ENCODE assay signal across 9 mouse cellular contexts in the genomic region with DNA sequence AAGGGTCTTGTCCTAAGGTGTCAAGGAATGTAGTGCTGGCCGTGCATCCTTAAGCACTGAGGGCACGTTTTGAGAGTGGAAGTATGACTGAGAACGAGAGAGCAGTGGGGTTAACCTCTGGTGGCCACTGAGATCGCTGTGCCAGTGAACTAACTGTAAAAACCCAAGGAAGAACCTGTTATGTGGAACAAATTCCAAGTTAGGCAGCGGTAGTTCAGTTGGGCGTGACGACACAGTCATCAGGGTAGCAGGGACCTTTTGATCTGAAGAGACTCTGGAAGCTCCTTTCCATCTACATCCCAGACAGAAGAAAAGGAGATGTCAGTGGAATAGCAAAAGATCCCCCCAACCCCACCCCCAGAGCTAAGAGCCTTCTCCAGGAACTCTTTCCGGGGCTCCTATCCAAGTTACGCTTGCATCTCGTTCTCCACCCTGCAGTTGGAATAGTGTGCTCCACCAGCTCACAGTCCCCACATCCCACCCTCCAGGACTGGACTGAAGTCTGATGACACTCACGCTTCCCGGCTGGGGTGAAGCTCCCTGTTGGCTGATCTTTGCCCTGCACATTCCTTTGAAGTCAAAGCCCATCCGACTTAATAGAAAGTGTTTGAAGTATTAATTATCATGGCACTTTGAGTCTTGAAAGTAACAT.
"Had no signal": no experiment of that assay in that cellular context is flagged by ENCODE, and none has a peak within 500 bp of the region (broad histone marks: within the 10 kb centered on the region; RNA-seq: fewer than 3 reads in every experiment).

No protein-coding gene starts in this region.

- DNase-seq: layer of hippocampus, adult 9-11 months; layer of hippocampus, postnatal 36 days; right cerebral cortex, adult 18-20 months; right cerebral cortex, postnatal 25 days; thymus, postnatal 4 days had no signal

- H3K4me2 ChIP-seq: limb, embryonic 15.5 days; liver, embryonic 12.5 days; lung, embryonic 15.5 days; midbrain, embryonic 12.5 days had no signal

- H3K4me3 ChIP-seq: limb, embryonic 15.5 days; liver, embryonic 12.5 days; lung, embryonic 15.5 days; midbrain, embryonic 12.5 days had no signal

- H3K36me3 ChIP-seq: limb, embryonic 15.5 days; liver, embryonic 12.5 days; lung, embryonic 15.5 days; midbrain, embryonic 12.5 days had no signal

- H3K27me3 ChIP-seq: limb, embryonic 15.5 days; liver, embryonic 12.5 days; lung, embryonic 15.5 days had no signal
